Mouse (Mus musculus): ENCODE data around the gene Map3k19.

DNA sequence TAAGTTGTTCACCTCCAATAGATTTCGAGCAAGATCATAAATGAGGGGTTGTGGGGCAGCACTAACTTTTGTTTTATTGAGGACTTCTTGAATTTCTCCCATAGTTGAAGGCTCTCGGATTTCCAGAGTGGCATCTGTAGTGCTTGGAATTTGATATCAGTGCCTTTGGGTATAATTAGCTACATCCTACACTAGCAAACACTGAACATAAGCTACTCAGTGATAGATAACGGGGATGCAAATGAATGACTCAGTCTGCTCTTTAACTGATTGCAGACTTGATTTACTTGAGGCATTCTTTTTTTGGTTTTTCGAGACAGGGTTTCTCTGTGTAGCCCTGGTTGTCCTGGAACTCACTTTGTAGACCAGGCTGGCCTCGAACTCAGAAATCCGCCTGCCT is 65.9 kb downstream of the Map3k19 start:
- no peak for TF ChIP-seq CHD2 (IDR thresholded peaks at IDR 0.05; ENCODE audit: low read depth, low read length)
- TF ChIP-seq ZC3H11A (IDR thresholded peaks at IDR 0.05; ENCODE audit: borderline replicate concordance, low read depth, low read length), result no peak
- TF ChIP-seq HCFC1 (IDR thresholded peaks at IDR 0.05; ENCODE audit: borderline replicate concordance, insufficient read depth, low read length), result no peak

Measured in ES-E14 (cell line).